Mouse (Mus musculus): ENCODE results near the gene Chac1. TPM values are rescaled to one million over a fixed set of nuclear protein-coding genes. Genes with fewer than 3 reads are reported as not detected.

Gene Chac1
- polyA plus RNA-seq, 1 experiment, result 273 TPM

GRCm38 (mm10) chr2:119364969-119365368 lies 13.9 kb downstream of the Chac1 start:
- TF ChIP-seq MAX (IDR thresholded peaks at IDR 0.05; ENCODE audit: low read depth) (no peak), TCF3 (IDR thresholded peaks at IDR 0.05; ENCODE audit: insufficient read length, low read depth) (no peak), MYOG (IDR thresholded peaks at IDR 0.05; ENCODE audit: control insufficient read depth in 1 of 3, insufficient read depth in 1 of 3, insufficient read length in 2 of 3, low read depth in 2 of 3) (peak in 1 of 3 experiments; percentile 24)
- Histone ChIP-seq H3K4me3 (no peak overlapping the region), H3K36me3 (ENCODE audit: control insufficient read depth, insufficient read depth) (peaks cover 15% of the 10 kb centered on the region), H3K79me2 (ENCODE audit: control insufficient read depth, insufficient read depth) (no peaks in the 10 kb centered on the region), H3K4me2 (ENCODE audit: low read depth) (no peak overlapping the region), H3K27me3 (ENCODE audit: control insufficient read depth, insufficient read depth, insufficient read length) (no peaks in the 10 kb centered on the region), H3ac (ENCODE audit: control insufficient read depth, insufficient read length) (no peak overlapping the region)

- peaks cover 24% of the 10 kb centered on the region for H3K36me3 ChIP-seq (ENCODE audit: control insufficient read depth, insufficient read depth)
Observed at GRCm38 (mm10) chr2:119367346-119367745, 16.3 kb downstream of the Chac1 start.

GRCm38 (mm10) chr2:119370116-119370515 lies 19.1 kb downstream of the Chac1 start:
- H3K4me2 ChIP-seq (ENCODE audit: low read depth), result no peak overlapping the region
- H3K36me3 ChIP-seq (ENCODE audit: control insufficient read depth, insufficient read depth), result peaks cover 43% of the 10 kb centered on the region
- H3K4me3 ChIP-seq, result no peak overlapping the region

More at GRCm38 (mm10) chr2:119367346-119367745, 16.3 kb downstream of the Chac1 start:
- TF ChIP-seq E2F4 (IDR thresholded peaks at IDR 0.05; ENCODE audit: insufficient read depth) (no peak), SRF (IDR thresholded peaks at IDR 0.05; ENCODE audit: control insufficient read depth, insufficient read length, low read depth) (no peak), TCF3 (IDR thresholded peaks at IDR 0.05; ENCODE audit: insufficient read length, low read depth) (no peak), USF1 (IDR thresholded peaks at IDR 0.05; ENCODE audit: low read depth) (no peak), TCF12 (IDR thresholded peaks at IDR 0.05; ENCODE audit: insufficient read depth, poor library complexity, severe bottlenecking) (no peak), MYOG (IDR thresholded peaks at IDR 0.05; ENCODE audit: control insufficient read depth in 1 of 3, insufficient read depth in 1 of 3, insufficient read length in 2 of 3, low read depth in 2 of 3) (no peak)
- Histone ChIP-seq H3ac (ENCODE audit: control insufficient read depth, insufficient read length) (no peak overlapping the region), H3K4me3 (no peak overlapping the region), H3K4me2 (ENCODE audit: low read depth) (no peak overlapping the region), H3K27me3 (ENCODE audit: control insufficient read depth, insufficient read depth, insufficient read length) (no peaks in the 10 kb centered on the region), H3K79me2 (ENCODE audit: control insufficient read depth, insufficient read depth) (no peaks in the 10 kb centered on the region)

GRCm38 (mm10) chr2:119377286-119377685 lies 26.3 kb downstream of the Chac1 start:
- Histone ChIP-seq H3K36me3 (ENCODE audit: control insufficient read depth, insufficient read depth) (peaks cover 65% of the 10 kb centered on the region), H3K4me3 (no peak overlapping the region), H3K4me2 (ENCODE audit: low read depth) (no peak overlapping the region), H3ac (ENCODE audit: control insufficient read depth, insufficient read length) (no peak overlapping the region), H3K27me3 (ENCODE audit: control insufficient read depth, insufficient read depth, insufficient read length) (no peaks in the 10 kb centered on the region), H3K79me2 (ENCODE audit: control insufficient read depth, insufficient read depth) (no peaks in the 10 kb centered on the region)
- TF ChIP-seq E2F4 (IDR thresholded peaks at IDR 0.05; ENCODE audit: insufficient read depth), result no peak
- no peak for TF ChIP-seq REST (IDR thresholded peaks at IDR 0.05; ENCODE audit: insufficient read depth, insufficient read length)
- TF ChIP-seq MYOD1 (IDR thresholded peaks at IDR 0.05; ENCODE audit: control insufficient read depth in 1 of 3, insufficient read length in 2 of 3, low read depth in 2 of 3), result no peak
- no peak for TF ChIP-seq MAX (IDR thresholded peaks at IDR 0.05; ENCODE audit: low read depth)
- TF ChIP-seq TCF3 (IDR thresholded peaks at IDR 0.05; ENCODE audit: insufficient read length, low read depth), result no peak
- TF ChIP-seq POLR2A (IDR thresholded peaks at IDR 0.05; ENCODE audit: insufficient read length, low read depth), result no peak
- no peak for TF ChIP-seq CEBPB (IDR thresholded peaks at IDR 0.05; ENCODE audit: insufficient read depth, poor library complexity, severe bottlenecking)
- TF ChIP-seq TCF12 (IDR thresholded peaks at IDR 0.05; ENCODE audit: insufficient read depth, poor library complexity, severe bottlenecking), result no peak
- TF ChIP-seq SRF (IDR thresholded peaks at IDR 0.05; ENCODE audit: control insufficient read depth, insufficient read length, low read depth), result no peak
- no peak for TF ChIP-seq POLR2AphosphoS2 (IDR thresholded peaks at IDR 0.05; ENCODE audit: insufficient read length, low read depth)

More at GRCm38 (mm10) chr2:119370116-119370515, 19.1 kb downstream of the Chac1 start:
- Histone ChIP-seq H3K27me3 (ENCODE audit: control insufficient read depth, insufficient read depth, insufficient read length) (no peaks in the 10 kb centered on the region), H3K79me2 (ENCODE audit: control insufficient read depth, insufficient read depth) (no peaks in the 10 kb centered on the region), H3ac (ENCODE audit: control insufficient read depth, insufficient read length) (no peak overlapping the region)
- TF ChIP-seq POLR2AphosphoS2 (IDR thresholded peaks at IDR 0.05; ENCODE audit: insufficient read length, low read depth) (no peak), CEBPB (IDR thresholded peaks at IDR 0.05; ENCODE audit: insufficient read depth, poor library complexity, severe bottlenecking) (no peak), POLR2A (IDR thresholded peaks at IDR 0.05; ENCODE audit: insufficient read length, low read depth) (no peak), TCF3 (IDR thresholded peaks at IDR 0.05; ENCODE audit: insufficient read length, low read depth) (no peak), REST (IDR thresholded peaks at IDR 0.05; ENCODE audit: insufficient read depth, insufficient read length) (no peak), MYOG (IDR thresholded peaks at IDR 0.05; ENCODE audit: control insufficient read depth in 1 of 3, insufficient read depth in 1 of 3, insufficient read length in 2 of 3, low read depth in 2 of 3) (no peak)

GRCm38 (mm10) chr2:119377826-119378225 lies 26.8 kb downstream of the Chac1 start:
- H3K4me2 ChIP-seq (ENCODE audit: low read depth), result no peak overlapping the region
- TF ChIP-seq SRF (IDR thresholded peaks at IDR 0.05; ENCODE audit: control insufficient read depth, insufficient read length, low read depth), result no peak
- no peak for TF ChIP-seq POLR2A (IDR thresholded peaks at IDR 0.05; ENCODE audit: insufficient read length, low read depth)
- TF ChIP-seq TCF3 (IDR thresholded peaks at IDR 0.05; ENCODE audit: insufficient read length, low read depth), result no peak
- H3K4me3 ChIP-seq, result no peak overlapping the region
- no peaks in the 10 kb centered on the region for H3K79me2 ChIP-seq (ENCODE audit: control insufficient read depth, insufficient read depth)
- H3K36me3 ChIP-seq (ENCODE audit: control insufficient read depth, insufficient read depth), result peaks cover 65% of the 10 kb centered on the region
- H3K27me3 ChIP-seq (ENCODE audit: control insufficient read depth, insufficient read depth, insufficient read length), result no peaks in the 10 kb centered on the region
- H3ac ChIP-seq (ENCODE audit: control insufficient read depth, insufficient read length), result no peak overlapping the region

GRCm38 (mm10) chr2:119379455-119379854 lies 28.4 kb downstream of the Chac1 start:
- Histone ChIP-seq H3K27me3 (ENCODE audit: control insufficient read depth, insufficient read depth, insufficient read length) (no peaks in the 10 kb centered on the region), H3K4me2 (ENCODE audit: low read depth) (no peak overlapping the region), H3K36me3 (ENCODE audit: control insufficient read depth, insufficient read depth) (peaks cover 63% of the 10 kb centered on the region), H3ac (ENCODE audit: control insufficient read depth, insufficient read length) (no peak overlapping the region), H3K79me2 (ENCODE audit: control insufficient read depth, insufficient read depth) (no peaks in the 10 kb centered on the region), H3K4me3 (no peak overlapping the region)
- TF ChIP-seq MYOD1 (IDR thresholded peaks at IDR 0.05; ENCODE audit: control insufficient read depth in 1 of 3, insufficient read length in 2 of 3, low read depth in 2 of 3), result no peak
- TF ChIP-seq POLR2AphosphoS2 (IDR thresholded peaks at IDR 0.05; ENCODE audit: insufficient read length, low read depth), result no peak
- TF ChIP-seq MYOG (IDR thresholded peaks at IDR 0.05; ENCODE audit: control insufficient read depth in 1 of 3, insufficient read depth in 1 of 3, insufficient read length in 2 of 3, low read depth in 2 of 3), result no peak

Measured in myocyte (in vitro differentiated cells).